Mouse (Mus musculus) embryonic facial prominence, embryonic 12.5 days (tissue): Measurements from ENCODE around the gene Olfr1426. TPM values are rescaled to one million over a fixed set of nuclear protein-coding genes. Genes with fewer than 3 reads are reported as not detected.

ENCODE experiments used
- ATAC-seq: fragments of 200-750 bp; cut with Nextera tagmentation; 2 replicates; pipeline ENCODE4 v1.8.0; 2017; ENCODE audit not compliant: insufficient number of reproducible peaks, insufficient read depth, low FRiP score, low TSS enrichment
- H3K27ac ChIP-seq: fragments of 300-500 bp; sonication (generic); 2 replicates; pipeline ENCODE4 v1.5.1; 2016; ENCODE audit warnings: mild to moderate bottlenecking
- H3K27me3 ChIP-seq: fragments of 300-500 bp; sonication (generic); 2 replicates; pipeline ENCODE4 v1.6.1; 2016; ENCODE audit warnings: mild to moderate bottlenecking, moderate library complexity
- H3K36me3 ChIP-seq: fragments of 300-500 bp; sonication (generic); 2 replicates; pipeline ENCODE4 v1.6.1; 2016; ENCODE audit warnings: mild to moderate bottlenecking
- H3K4me1 ChIP-seq: fragments of 300-500 bp; sonication (generic); 2 replicates; pipeline ENCODE4 v1.6.1; 2016
- H3K4me2 ChIP-seq: fragments of 300-500 bp; sonication (generic); replicated peaks from 2 replicates; pipeline ENCODE4 v1.6.1; 2016; ENCODE audit warnings: mild to moderate bottlenecking, moderate library complexity
- H3K4me3 ChIP-seq: fragments of 300-500 bp; sonication (generic); 2 replicates; pipeline ENCODE4 v1.5.1; 2016; ENCODE audit warnings: mild to moderate bottlenecking
- H3K9ac ChIP-seq: fragments of 300-500 bp; sonication (generic); 2 replicates; pipeline ENCODE4 v1.6.1; 2016; ENCODE audit warnings: mild to moderate bottlenecking, moderate library complexity
- H3K9me3 ChIP-seq: fragments of 300-500 bp; sonication (generic); 2 replicates; pipeline ENCODE4 v1.6.1; 2016; ENCODE audit warnings: mild to moderate bottlenecking, moderate library complexity
- WGBS: fragments of 180-500 bp; shearing (Covaris S2); methylation state at CpG from one replicate; pipeline ENCODE4 v1.1.7; 2016; 5-methylcytosine and 5-hydroxymethylcytosine counted together
- polyA plus RNA-seq: library from polyadenylated mRNA; unstranded; fragments of >200 nt; fragmentation: Nextera tagmentation; extraction: Ambion mirVana; gene quantifications from 2 replicates; pipeline ENCODE4 v1.2.1, GENCODE M21; 2016

The Olfr1426 gene
- polyA plus RNA-seq, 1 experiment from 2014 or later, result not detected

DNA sequence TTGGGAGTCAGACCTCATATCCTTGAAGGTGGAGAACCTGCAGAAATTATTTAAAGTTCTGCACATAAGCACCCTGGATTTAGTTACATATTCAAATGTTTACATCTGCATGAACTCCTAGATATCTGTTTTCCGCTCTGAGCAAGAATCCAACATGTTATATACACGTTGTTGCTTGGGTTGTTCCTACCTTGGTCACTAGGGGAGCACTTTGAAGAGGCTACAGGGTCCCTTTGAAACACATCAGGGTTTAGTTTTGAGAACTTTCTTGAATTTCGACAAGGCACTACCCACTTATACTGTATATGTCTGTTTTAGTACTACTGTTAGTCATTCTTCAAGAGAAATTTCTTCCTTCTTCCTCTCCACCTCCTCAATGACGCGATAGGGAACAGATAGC, 48.6 kb downstream of the Olfr1426 start:
- 86% methylated on average over 5 of the region's 5 CpGs for WGBS
- ATAC-seq, result no peak
- no peak overlapping the region for H3K27ac ChIP-seq

DNA sequence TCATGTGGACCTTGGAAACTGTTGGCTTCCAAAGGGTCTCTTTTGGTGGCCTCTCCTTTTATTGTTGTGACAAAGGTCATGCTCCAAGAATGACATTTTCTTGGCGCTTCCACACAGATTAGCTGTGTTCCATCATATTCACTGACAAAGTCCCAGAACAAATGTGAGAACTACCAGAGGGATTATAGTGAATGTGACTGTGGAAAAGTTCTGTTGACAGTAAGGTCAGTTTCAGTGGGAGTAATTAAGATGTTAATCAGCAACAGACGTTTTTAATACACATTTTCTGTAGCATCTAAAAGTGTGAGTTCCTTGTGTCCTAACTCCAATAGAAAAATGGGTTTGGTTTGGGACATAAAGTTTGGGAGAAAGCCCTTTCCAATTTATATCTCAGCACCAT, 50.6 kb downstream of the Olfr1426 start, which contains the start of gene Olfr1423:
Gene Olfr1423 (minus strand): TSS at position 101 of the 400 bp plus-strand sequence.
- no peaks in the 10 kb centered on the region for H3K4me1 ChIP-seq
- H3K9ac ChIP-seq, result no peak within 1 kb of the TSS
- no peak within 1 kb of the TSS for H3K27ac ChIP-seq
- H3K4me2 ChIP-seq, result no peak within 1 kb of the TSS
- no peaks in the 10 kb centered on the region for H3K27me3 ChIP-seq
- no peaks in the 10 kb centered on the region for H3K9me3 ChIP-seq
- H3K36me3 ChIP-seq, result no peaks in the 10 kb centered on the region
- WGBS, result 42% methylated on average over 2 of the region's 2 CpGs
- ATAC-seq, result no peak
- H3K4me3 ChIP-seq, result no peak within 1 kb of the TSS

More for the DNA sequence above, 48.6 kb downstream of the Olfr1426 start:
- Histone ChIP-seq H3K36me3 (no peaks in the 10 kb centered on the region), H3K27me3 (no peaks in the 10 kb centered on the region), H3K4me2 (no peak overlapping the region), H3K9me3 (no peaks in the 10 kb centered on the region), H3K4me3 (no peak overlapping the region), H3K9ac (no peak overlapping the region), H3K4me1 (no peaks in the 10 kb centered on the region)

DNA sequence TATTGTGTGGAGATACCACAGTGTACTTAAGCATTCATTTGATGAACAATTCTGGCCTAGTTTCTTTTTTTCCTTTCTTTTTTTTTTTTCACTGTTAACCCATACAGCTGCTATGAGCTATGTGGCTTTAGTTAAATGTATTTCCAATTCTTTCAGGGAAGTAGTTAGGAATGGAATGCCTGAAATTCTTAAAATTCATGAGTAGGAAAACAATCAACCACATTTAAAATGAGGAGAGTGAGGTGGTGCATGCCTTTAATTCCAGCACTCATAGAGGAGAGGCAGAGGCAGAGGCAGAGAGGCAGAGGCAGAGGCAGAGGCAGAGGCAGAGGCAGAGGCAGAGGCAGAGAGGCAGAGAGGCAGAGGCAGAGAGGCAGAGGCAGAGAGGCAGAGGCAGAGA, 54.1 kb downstream of the Olfr1426 start:
- no peak overlapping the region for H3K9ac ChIP-seq
- no peak overlapping the region for H3K4me3 ChIP-seq
- no peak overlapping the region for H3K4me2 ChIP-seq
- H3K27ac ChIP-seq, result no peak overlapping the region
- H3K9me3 ChIP-seq, result no peaks in the 10 kb centered on the region
- ATAC-seq, result no peak
- no peaks in the 10 kb centered on the region for H3K36me3 ChIP-seq
- no peaks in the 10 kb centered on the region for H3K27me3 ChIP-seq
- H3K4me1 ChIP-seq, result no peaks in the 10 kb centered on the region

Other genes with a start within 250 kb of the Olfr1426 start
- gene Olfr1418, start 230.9 kb downstream of the Olfr1426 start, polyA plus RNA-seq, result not detected in 2 replicates
- not detected in 2 replicates for gene Olfr1419, start 216.9 kb downstream of the Olfr1426 start, polyA plus RNA-seq
- 0.14 and 0.15 TPM in 2 replicates for gene Olfr1420, start 205.4 kb downstream of the Olfr1426 start, polyA plus RNA-seq
- gene Patl1, start 179.6 kb downstream of the Olfr1426 start, polyA plus RNA-seq, result 19.4 and 20.6 TPM in 2 replicates
- gene Osbp, start 126.1 kb downstream of the Olfr1426 start, polyA plus RNA-seq, result 5.6 and 6.0 TPM in 2 replicates
- gene Olfr1423, start 50.7 kb downstream of the Olfr1426 start, polyA plus RNA-seq, result not detected in 2 replicates
- not detected in 2 replicates for gene Olfr1424, start 29.3 kb downstream of the Olfr1426 start, polyA plus RNA-seq
- gene Olfr1425, start 14.3 kb downstream of the Olfr1426 start, polyA plus RNA-seq, result not detected in 2 replicates
- gene Olfr1427, start 11.3 kb upstream of the Olfr1426 start, polyA plus RNA-seq, result not detected in 2 replicates
- not detected in 2 replicates for gene Olfr1428, start 23.9 kb upstream of the Olfr1426 start, polyA plus RNA-seq
- not detected in 2 replicates for gene Olfr76, start 31.2 kb upstream of the Olfr1426 start, polyA plus RNA-seq
- gene Olfr1555-ps1, start 78.1 kb upstream of the Olfr1426 start, polyA plus RNA-seq, result not detected in 2 replicates
- gene Olfr1431, start 108.6 kb upstream of the Olfr1426 start, polyA plus RNA-seq, result not detected in 2 replicates
- not detected in 2 replicates for gene Olfr1432, start 140.6 kb upstream of the Olfr1426 start, polyA plus RNA-seq
- not detected in 2 replicates for gene Olfr262, start 149.6 kb upstream of the Olfr1426 start, polyA plus RNA-seq
- not detected in 2 replicates for gene Olfr235, start 169.0 kb upstream of the Olfr1426 start, polyA plus RNA-seq
- gene Olfr1434, start 187.8 kb upstream of the Olfr1426 start, polyA plus RNA-seq, result 0.08 TPM in 1 of 2 replicates, not detected in the other
- gene Olfr1436, start 207.1 kb upstream of the Olfr1426 start, polyA plus RNA-seq, result not detected in 2 replicates
- not detected in 2 replicates for gene Olfr1437, start 233.1 kb upstream of the Olfr1426 start, polyA plus RNA-seq
- not detected in 2 replicates for gene Olfr1438-ps1, start 243.9 kb upstream of the Olfr1426 start, polyA plus RNA-seq